Mouse (Mus musculus): ENCODE measurements around the gene Prune1. TPM values are rescaled to one million over a fixed set of nuclear protein-coding genes. Genes with fewer than 3 reads are reported as not detected.

The Prune1 gene
- polyA plus RNA-seq, 1 experiment from 2014 or later = 24.7 TPM

DNA sequence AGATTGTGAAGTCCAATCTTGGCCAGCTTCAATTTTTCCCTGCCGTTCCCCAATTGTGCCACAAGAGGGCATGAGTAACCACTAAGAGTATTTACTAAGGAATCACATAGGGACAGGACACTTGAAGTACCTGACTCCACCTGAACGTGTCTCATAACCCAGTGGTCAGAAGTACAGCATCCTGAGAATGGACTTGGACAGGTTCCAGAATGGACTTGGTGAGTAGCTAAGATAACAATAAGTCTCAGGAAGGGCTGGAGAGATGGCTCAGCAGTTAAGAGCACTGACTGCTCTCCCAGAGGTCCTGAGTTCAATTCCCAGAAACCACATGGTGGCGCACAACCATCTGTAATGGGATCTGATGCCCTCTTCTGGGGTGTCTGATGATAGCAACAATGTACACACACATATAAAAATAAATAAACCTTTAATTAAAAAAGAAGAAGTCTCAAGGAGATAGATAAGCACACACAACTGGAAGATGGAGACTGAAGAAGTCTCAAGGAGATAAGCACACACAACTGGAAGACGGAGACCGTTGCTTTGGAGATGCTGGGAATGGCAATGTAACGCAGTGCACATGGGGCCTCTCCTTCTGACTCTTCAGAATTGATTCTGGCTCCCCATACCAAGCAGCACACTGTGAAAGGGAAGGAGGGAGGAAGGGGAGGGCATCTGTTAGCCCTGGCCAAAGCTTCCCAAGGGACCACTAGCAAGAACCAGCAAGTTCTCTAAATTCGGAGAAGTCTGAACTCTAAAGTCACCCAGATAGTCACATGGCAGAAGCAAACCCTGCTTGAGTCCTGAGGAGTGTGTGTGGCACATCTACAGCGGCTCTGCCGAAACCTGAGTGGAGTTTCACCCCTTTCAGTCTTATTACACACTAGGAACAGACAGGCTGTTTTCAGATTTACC, 29.3 kb upstream of the Prune1 start:
- Histone ChIP-seq H3K4me1 (ENCODE audit: control insufficient read depth, insufficient read depth, low read length) (peaks cover 23% of the 10 kb centered on the region), H3K27me3 (ENCODE audit: control insufficient read depth, insufficient read depth, low read length) (no peaks in the 10 kb centered on the region), H3K4me2 (no peak overlapping the region), H3K9ac (ENCODE audit: low read depth, low read length) (no peak overlapping the region), H3K36me3 (ENCODE audit: control insufficient read depth, insufficient read depth, low read length) (no peaks in the 10 kb centered on the region), H3K9me3 (replicated peaks; ENCODE audit: control insufficient read depth, low read length) (no peaks in the 10 kb centered on the region), H3K27ac (ENCODE audit: low read depth, low read length) (no peak overlapping the region), H3K4me3 (ENCODE audit: low read depth, low read length) (no peak overlapping the region)
- 65% methylated on average over 9 of the region's 9 CpGs for WGBS (ENCODE audit: insufficient replicate concordance)
- no peak for ATAC-seq (replicated peaks; ENCODE audit: insufficient number of reproducible peaks, low FRiP score, low TSS enrichment)

DNA sequence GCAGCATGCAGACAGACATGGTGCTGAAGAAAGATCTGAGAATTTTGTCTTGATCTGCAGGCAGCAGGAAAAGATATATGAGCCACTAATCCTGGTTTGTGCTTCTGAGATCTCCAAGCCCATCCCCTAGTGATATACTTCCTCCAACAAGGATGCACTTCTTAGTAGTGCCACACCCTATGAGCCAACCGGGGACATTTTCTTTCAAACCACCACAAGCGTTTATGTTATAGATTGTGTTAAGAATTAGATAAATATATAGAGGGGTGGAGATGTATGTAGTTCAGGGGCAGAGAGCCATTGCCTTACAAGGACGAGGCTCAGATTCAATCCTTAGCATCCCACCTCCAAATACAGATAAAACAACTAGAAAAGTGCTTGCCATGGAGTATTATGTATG, 28.6 kb upstream of the Prune1 start:
- WGBS (ENCODE audit: insufficient replicate concordance) = 58% methylated on average over 3 of the region's 3 CpGs
- H3K36me3 ChIP-seq (ENCODE audit: control insufficient read depth, insufficient read depth, low read length) = no peaks in the 10 kb centered on the region
- H3K9ac ChIP-seq (ENCODE audit: low read depth, low read length) = no peak overlapping the region
- H3K4me2 ChIP-seq = no peak overlapping the region
- no peaks in the 10 kb centered on the region for H3K27me3 ChIP-seq (ENCODE audit: control insufficient read depth, insufficient read depth, low read length)
- peaks cover 22% of the 10 kb centered on the region for H3K4me1 ChIP-seq (ENCODE audit: control insufficient read depth, insufficient read depth, low read length)
- H3K9me3 ChIP-seq (replicated peaks; ENCODE audit: control insufficient read depth, low read length) = no peaks in the 10 kb centered on the region
- no peak overlapping the region for H3K27ac ChIP-seq (ENCODE audit: low read depth, low read length)
- ATAC-seq (replicated peaks; ENCODE audit: insufficient number of reproducible peaks, low FRiP score, low TSS enrichment) = no peak
- H3K4me3 ChIP-seq (ENCODE audit: low read depth, low read length) = no peak overlapping the region

DNA sequence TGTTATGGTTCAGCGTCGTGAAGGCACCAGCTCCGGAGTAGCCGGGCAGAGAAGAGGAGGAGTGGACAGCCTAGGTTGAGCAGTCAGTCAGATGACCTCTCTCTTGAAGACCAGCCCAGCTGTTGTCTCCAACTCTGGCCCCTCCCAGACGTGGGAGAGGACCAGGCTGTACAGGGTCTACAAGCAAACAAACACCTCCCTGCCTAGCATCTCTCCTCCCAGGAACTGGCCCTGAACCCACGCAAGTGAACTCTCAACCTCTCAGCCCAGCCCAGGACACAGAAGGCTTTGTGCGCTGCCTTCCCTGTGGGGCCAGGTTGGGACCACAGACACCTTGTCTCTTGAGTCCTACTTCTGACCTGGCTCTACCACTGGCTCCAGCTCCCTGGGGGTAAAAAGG, 25.2 kb upstream of the Prune1 start, which contains the start of gene Anxa9:
Gene Anxa9 (minus strand): TSS at position 77 of the 400 bp plus-strand sequence.
- Histone ChIP-seq H3K27ac (ENCODE audit: low read depth, low read length) (0 out of 2 replicates have a peak within 1 kb of the TSS, but pooled peaks have one; percentile 12), H3K9me3 (replicated peaks; ENCODE audit: control insufficient read depth, low read length) (no peaks in the 10 kb centered on the region), H3K4me3 (ENCODE audit: low read depth, low read length) (no peak within 1 kb of the TSS), H3K4me2 (no peak within 1 kb of the TSS; the same call in 1 of the 2 replicates), H3K9ac (ENCODE audit: low read depth, low read length) (no peak within 1 kb of the TSS), H3K27me3 (ENCODE audit: control insufficient read depth, insufficient read depth, low read length) (no peaks in the 10 kb centered on the region), H3K36me3 (ENCODE audit: control insufficient read depth, insufficient read depth, low read length) (no peaks in the 10 kb centered on the region), H3K4me1 (ENCODE audit: control insufficient read depth, insufficient read depth, low read length) (peaks cover 11% of the 10 kb centered on the region; the same call in 1 of the 2 replicates)
- WGBS (ENCODE audit: insufficient replicate concordance) = 42% methylated on average over 7 of the region's 7 CpGs
- ATAC-seq (replicated peaks; ENCODE audit: insufficient number of reproducible peaks, low FRiP score, low TSS enrichment) = no peak; the same call in 1 of the 2 replicates

DNA sequence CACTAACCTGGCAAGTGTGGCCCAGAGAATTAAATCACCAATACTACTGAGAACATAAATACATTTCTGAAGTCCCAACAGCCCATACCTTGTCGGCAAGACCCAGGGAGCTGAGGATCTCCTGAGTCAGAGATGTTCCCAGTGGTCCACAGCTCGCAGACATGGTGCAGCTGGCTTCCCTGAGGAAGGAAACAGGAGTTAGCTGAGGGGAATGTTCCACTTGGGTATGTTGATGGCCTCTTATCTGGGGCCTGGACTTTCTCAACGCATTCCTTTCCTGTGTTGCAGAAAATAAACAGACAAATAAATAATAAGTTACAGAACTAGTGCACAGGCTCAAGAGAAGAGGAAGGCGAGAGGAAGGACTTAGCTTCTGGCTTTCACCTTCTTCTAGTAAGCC, 24.4 kb upstream of the Prune1 start:
- Histone ChIP-seq H3K27ac (ENCODE audit: low read depth, low read length) (no peak overlapping the region), H3K9ac (ENCODE audit: low read depth, low read length) (no peak overlapping the region), H3K4me1 (ENCODE audit: control insufficient read depth, insufficient read depth, low read length) (peaks cover 11% of the 10 kb centered on the region; the same call in 1 of the 2 replicates), H3K36me3 (ENCODE audit: control insufficient read depth, insufficient read depth, low read length) (no peaks in the 10 kb centered on the region), H3K4me2 (no peak overlapping the region), H3K9me3 (replicated peaks; ENCODE audit: control insufficient read depth, low read length) (no peaks in the 10 kb centered on the region), H3K4me3 (ENCODE audit: low read depth, low read length) (no peak overlapping the region), H3K27me3 (ENCODE audit: control insufficient read depth, insufficient read depth, low read length) (no peaks in the 10 kb centered on the region)
- ATAC-seq (replicated peaks; ENCODE audit: insufficient number of reproducible peaks, low FRiP score, low TSS enrichment) = no peak
- WGBS (ENCODE audit: insufficient replicate concordance) = 47% methylated on average over 4 of the region's 4 CpGs

DNA sequence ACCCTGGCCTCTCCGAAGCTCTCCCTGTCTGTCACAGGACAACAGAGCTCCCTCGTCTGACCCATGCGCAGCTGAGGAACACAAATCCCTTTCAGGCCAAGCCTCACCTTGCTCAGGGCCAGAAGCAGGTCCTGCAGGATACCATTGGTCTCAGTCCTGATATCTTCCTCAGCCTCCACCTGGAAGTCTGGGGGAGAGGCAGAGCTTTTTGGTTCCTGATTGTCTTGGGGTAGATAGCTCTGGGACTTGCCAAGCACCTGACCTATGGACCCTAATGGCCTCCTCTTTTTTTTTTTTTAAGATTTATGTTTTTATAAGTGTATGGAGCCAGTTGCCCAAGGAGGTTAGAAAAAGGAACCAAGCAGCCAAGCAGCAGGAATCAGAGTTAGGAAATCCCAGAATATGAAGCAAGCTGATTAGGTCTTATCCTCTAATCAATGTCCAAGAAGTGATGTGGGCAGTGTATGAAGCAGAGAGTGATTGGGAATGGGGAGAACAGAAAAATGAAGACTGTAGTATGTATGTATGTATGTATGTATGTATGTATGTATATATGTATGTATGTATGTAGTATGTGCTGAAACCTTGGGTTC, 19.4 kb upstream of the Prune1 start:
- no peak overlapping the region for H3K9ac ChIP-seq (ENCODE audit: low read depth, low read length)
- no peaks in the 10 kb centered on the region for H3K36me3 ChIP-seq (ENCODE audit: control insufficient read depth, insufficient read depth, low read length)
- H3K9me3 ChIP-seq (replicated peaks; ENCODE audit: control insufficient read depth, low read length) = no peaks in the 10 kb centered on the region
- no peaks in the 10 kb centered on the region for H3K27me3 ChIP-seq (ENCODE audit: control insufficient read depth, insufficient read depth, low read length)
- no peak overlapping the region for H3K27ac ChIP-seq (ENCODE audit: low read depth, low read length)
- H3K4me3 ChIP-seq (ENCODE audit: low read depth, low read length) = no peak overlapping the region
- peaks cover 2% of the 10 kb centered on the region; the same call in 1 of the 2 replicates for H3K4me1 ChIP-seq (ENCODE audit: control insufficient read depth, insufficient read depth, low read length)
- no peak overlapping the region for H3K4me2 ChIP-seq
- ATAC-seq (replicated peaks; ENCODE audit: insufficient number of reproducible peaks, low FRiP score, low TSS enrichment) = no peak
- WGBS (ENCODE audit: insufficient replicate concordance) = 78% methylated on average over 3 of the region's 3 CpGs

DNA sequence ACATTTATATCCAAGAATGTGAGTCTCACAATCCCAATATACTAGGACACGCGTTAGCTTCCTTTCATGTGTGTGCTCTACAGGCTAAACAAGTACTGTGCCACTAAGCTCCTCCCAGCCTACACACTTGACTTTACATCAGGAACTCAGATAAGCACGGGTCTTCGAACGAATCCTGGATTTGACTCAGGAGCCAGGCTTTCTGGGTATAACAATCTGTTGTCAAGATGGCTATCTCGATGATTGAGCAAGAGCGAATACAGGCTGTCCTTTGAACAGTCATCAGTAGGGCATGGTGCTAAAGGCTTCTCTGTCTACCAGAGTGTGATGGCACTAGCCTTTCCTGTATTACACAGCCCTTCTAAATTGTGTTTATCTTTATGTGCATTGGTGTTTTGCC, 16.1 kb upstream of the Prune1 start:
- H3K4me2 ChIP-seq = no peak overlapping the region
- H3K4me1 ChIP-seq (ENCODE audit: control insufficient read depth, insufficient read depth, low read length) = no peaks in the 10 kb centered on the region
- no peak overlapping the region for H3K9ac ChIP-seq (ENCODE audit: low read depth, low read length)
- no peaks in the 10 kb centered on the region for H3K27me3 ChIP-seq (ENCODE audit: control insufficient read depth, insufficient read depth, low read length)
- peaks cover 5% of the 10 kb centered on the region for H3K36me3 ChIP-seq (ENCODE audit: control insufficient read depth, insufficient read depth, low read length)
- 61% methylated on average over 7 of the region's 7 CpGs for WGBS (ENCODE audit: insufficient replicate concordance)
- no peak overlapping the region for H3K27ac ChIP-seq (ENCODE audit: low read depth, low read length)
- H3K9me3 ChIP-seq (replicated peaks; ENCODE audit: control insufficient read depth, low read length) = no peaks in the 10 kb centered on the region
- ATAC-seq (replicated peaks; ENCODE audit: insufficient number of reproducible peaks, low FRiP score, low TSS enrichment) = no peak
- H3K4me3 ChIP-seq (ENCODE audit: low read depth, low read length) = no peak overlapping the region

DNA sequence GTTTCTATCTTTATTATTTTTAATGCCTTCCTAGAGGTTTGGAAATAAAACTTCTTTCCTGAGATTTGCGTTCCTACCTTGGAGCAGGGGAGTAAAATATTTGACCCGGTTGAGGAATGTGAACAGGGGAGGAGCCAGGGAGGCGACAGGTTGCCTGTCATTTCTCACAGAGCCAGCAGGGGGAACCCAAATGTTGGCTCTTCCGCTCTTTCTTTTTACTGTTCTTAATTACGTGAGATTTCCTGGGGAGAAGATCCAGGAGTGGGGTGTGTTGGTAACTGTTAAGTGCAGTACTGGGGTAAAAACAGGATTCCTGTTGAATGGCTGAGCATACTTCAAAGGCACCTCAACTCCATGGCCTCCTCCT, 14.2 kb upstream of the Prune1 start:
- no peak overlapping the region for H3K9ac ChIP-seq (ENCODE audit: low read depth, low read length)
- peaks cover 8% of the 10 kb centered on the region for H3K36me3 ChIP-seq (ENCODE audit: control insufficient read depth, insufficient read depth, low read length)
- ATAC-seq (replicated peaks; ENCODE audit: insufficient number of reproducible peaks, low FRiP score, low TSS enrichment) = no peak
- 0 out of 2 replicates have a peak overlapping the region, but pooled peaks have one; percentile 6 for H3K4me2 ChIP-seq
- no peaks in the 10 kb centered on the region for H3K27me3 ChIP-seq (ENCODE audit: control insufficient read depth, insufficient read depth, low read length)
- H3K4me3 ChIP-seq (ENCODE audit: low read depth, low read length) = no peak overlapping the region
- no peaks in the 10 kb centered on the region for H3K4me1 ChIP-seq (ENCODE audit: control insufficient read depth, insufficient read depth, low read length)
- H3K9me3 ChIP-seq (replicated peaks; ENCODE audit: control insufficient read depth, low read length) = no peaks in the 10 kb centered on the region
- H3K27ac ChIP-seq (ENCODE audit: low read depth, low read length) = no peak overlapping the region
- WGBS (ENCODE audit: insufficient replicate concordance) = 13% methylated on average over 5 of the region's 5 CpGs

DNA sequence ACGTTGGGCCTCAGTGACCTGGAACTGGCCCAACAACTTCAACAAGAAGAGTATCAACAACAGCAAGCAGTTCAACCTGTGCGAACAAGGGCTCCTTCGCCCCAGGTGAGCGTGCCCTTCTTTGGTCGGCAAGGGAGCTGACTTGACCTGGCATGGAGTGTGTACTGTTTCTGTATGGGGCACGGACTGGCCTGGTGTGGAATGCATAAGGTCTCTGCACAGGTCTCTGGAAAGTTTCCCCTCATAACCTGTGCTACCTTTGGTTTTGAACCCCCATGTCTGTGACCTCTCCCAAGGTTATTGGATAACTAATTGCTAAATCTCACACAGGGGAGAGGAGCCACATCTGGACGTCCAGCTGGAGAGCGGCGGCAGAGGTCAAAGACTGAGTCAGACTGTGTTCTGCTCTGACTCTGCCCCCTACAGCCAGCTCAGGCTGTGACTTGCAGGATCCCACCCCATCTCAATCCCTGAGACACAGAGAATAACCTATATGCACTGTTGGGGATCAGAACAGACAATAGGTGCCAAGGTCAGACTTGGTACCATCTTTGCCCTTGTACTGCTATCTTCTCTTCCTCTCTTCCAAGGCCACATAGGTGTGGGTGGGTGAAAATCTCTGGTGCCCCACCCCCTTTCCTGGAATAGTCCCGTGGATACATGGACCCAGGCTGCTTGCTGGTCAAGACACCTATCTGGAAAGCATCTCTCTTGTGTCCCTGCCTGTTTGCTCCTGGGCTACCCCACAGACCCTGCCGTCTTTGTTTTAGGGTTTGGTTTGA, 13.6 kb upstream of the Prune1 start:
- Histone ChIP-seq H3K9me3 (replicated peaks; ENCODE audit: control insufficient read depth, low read length) (no peaks in the 10 kb centered on the region), H3K4me3 (ENCODE audit: low read depth, low read length) (no peak overlapping the region), H3K27ac (ENCODE audit: low read depth, low read length) (no peak overlapping the region), H3K36me3 (ENCODE audit: control insufficient read depth, insufficient read depth, low read length) (peaks cover 8% of the 10 kb centered on the region), H3K4me1 (ENCODE audit: control insufficient read depth, insufficient read depth, low read length) (no peaks in the 10 kb centered on the region), H3K27me3 (ENCODE audit: control insufficient read depth, insufficient read depth, low read length) (no peaks in the 10 kb centered on the region), H3K4me2 (0 out of 2 replicates have a peak overlapping the region, but pooled peaks have one; percentile 6), H3K9ac (ENCODE audit: low read depth, low read length) (no peak overlapping the region)
- 80% methylated on average over 11 of the region's 11 CpGs for WGBS (ENCODE audit: insufficient replicate concordance)
- no peak for ATAC-seq (replicated peaks; ENCODE audit: insufficient number of reproducible peaks, low FRiP score, low TSS enrichment)

All from heart, embryonic 11.5 days (tissue).